Mouse (Mus musculus): ENCODE measurements around the gene Gpr152.

DNA sequence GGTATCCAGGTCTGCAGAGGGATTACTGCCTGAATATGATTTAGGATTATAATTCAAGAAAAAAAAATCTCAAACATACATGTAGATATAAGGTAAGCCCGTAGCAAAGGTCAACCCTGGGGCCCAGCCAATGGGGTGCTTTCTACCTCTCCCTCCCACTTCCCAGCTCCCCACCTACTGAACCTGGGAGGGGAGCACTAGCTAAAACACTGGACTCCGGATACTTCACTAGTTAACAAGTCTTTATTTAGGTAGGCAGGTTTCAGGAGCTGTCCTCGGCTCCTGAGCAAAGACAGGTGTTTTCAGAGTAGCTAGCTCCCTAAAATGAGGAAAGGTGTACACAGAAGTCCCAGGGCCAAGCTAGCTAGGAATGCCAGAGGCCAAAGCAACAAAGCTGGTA is 24.5 kb downstream of the Gpr152 start:
- TF ChIP-seq CTCF (IDR thresholded peaks at IDR 0.05; ENCODE audit: control insufficient read depth, insufficient read depth, insufficient read length), result no peak
- TF ChIP-seq MYOG (IDR thresholded peaks at IDR 0.05; ENCODE audit: control insufficient read depth, extremely low read depth, insufficient read length), result no peak
- TF ChIP-seq CEBPB (IDR thresholded peaks at IDR 0.05; ENCODE audit: low read depth), result no peak

Measured in C2C12 (cell line).